Mouse (Mus musculus): Measurements from ENCODE around the gene Cdh1. TPM values are rescaled to one million over a fixed set of nuclear protein-coding genes. Genes with fewer than 3 reads are reported as not detected.

The Cdh1 gene
- polyA plus RNA-seq (2014; fragmentation: Nextera tagmentation; extraction: Ambion mirVana), result 5.7 and 6.4 TPM in 2 replicates

- H3K27me3 ChIP-seq (ENCODE audit: control insufficient read depth, insufficient read depth, low read length), result peaks cover 39% of the 10 kb centered on the region
- ATAC-seq (ENCODE audit: low FRiP score), result peak; percentile 43
- H3K27ac ChIP-seq (ENCODE audit: low read depth, low read length), result no peak within 1 kb of the TSS
These were observed at the start of gene Cdh1 for GRCm38 (mm10) chr8:106603131-106603819. Gene Cdh1 (plus strand): TSS chr8:106603351.

DNA sequence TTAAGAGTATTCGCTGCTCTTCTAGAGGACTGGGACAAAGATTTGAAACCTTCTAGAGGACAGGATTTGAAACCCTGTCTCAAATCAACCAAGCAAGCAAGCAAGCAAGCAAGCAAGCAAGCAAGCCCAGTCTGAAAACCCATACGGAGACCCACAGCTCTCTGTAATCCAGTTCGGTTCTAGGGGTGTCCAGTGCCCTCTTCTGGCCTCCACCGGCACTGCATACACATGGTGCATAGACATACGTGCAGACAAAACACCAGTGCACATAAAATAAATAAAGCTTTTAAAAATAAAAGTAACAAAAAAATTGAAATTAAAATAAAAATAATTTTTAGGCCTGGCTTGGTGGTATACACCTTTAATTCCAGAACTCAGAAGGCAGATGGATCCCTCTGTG, 49.1 kb upstream of the Cdh1 start:
- Histone ChIP-seq H3K9ac (ENCODE audit: low read length) (no peak overlapping the region), H3K27ac (ENCODE audit: low read depth, low read length) (no peak overlapping the region), H3K4me1 (ENCODE audit: control insufficient read depth, insufficient read depth, low read length) (no peaks in the 10 kb centered on the region), H3K9me3 (ENCODE audit: control insufficient read depth, low read length) (no peaks in the 10 kb centered on the region), H3K27me3 (ENCODE audit: control insufficient read depth, insufficient read depth, low read length) (no peaks in the 10 kb centered on the region), H3K4me2 (no peak overlapping the region), H3K36me3 (ENCODE audit: control insufficient read depth, insufficient read depth, low read length) (no peaks in the 10 kb centered on the region), H3K4me3 (ENCODE audit: low read depth, low read length) (no peak overlapping the region)
- 94% methylated on average over 5 of the region's 5 CpGs for WGBS
- DNase-seq (ENCODE audit: low spot score, missing footprints) (no peak), ATAC-seq (ENCODE audit: low FRiP score) (no peak)

More at GRCm38 (mm10) chr8:106603131-106603819, at the start of gene Cdh1:
- Histone ChIP-seq H3K4me1 (ENCODE audit: control insufficient read depth, insufficient read depth, low read length) (peaks cover 21% of the 10 kb centered on the region), H3K9ac (ENCODE audit: low read length) (peak within 1 kb of the TSS; percentile 52), H3K9me3 (ENCODE audit: control insufficient read depth, low read length) (no peaks in the 10 kb centered on the region), H3K4me3 (ENCODE audit: low read depth, low read length) (peak within 1 kb of the TSS; percentile 47), H3K4me2 (peak within 1 kb of the TSS; percentile 87), H3K36me3 (ENCODE audit: control insufficient read depth, insufficient read depth, low read length) (no peaks in the 10 kb centered on the region)
- DNase-seq (ENCODE audit: low spot score, missing footprints), result peak; percentile 94
- under 1% methylated on average over 53 of the region's 53 CpGs for WGBS

- H3K4me3 ChIP-seq (ENCODE audit: low read depth, low read length), result no peak overlapping the region
- H3K9ac ChIP-seq (ENCODE audit: low read length), result no peak overlapping the region
- no peak overlapping the region for H3K4me2 ChIP-seq
- no peaks in the 10 kb centered on the region for H3K27me3 ChIP-seq (ENCODE audit: control insufficient read depth, insufficient read depth, low read length)
- DNase-seq (ENCODE audit: low spot score, missing footprints) (no peak), ATAC-seq (ENCODE audit: low FRiP score) (no peak)
- H3K4me1 ChIP-seq (ENCODE audit: control insufficient read depth, insufficient read depth, low read length), result peaks cover 1% of the 10 kb centered on the region; the same call in 1 of the 2 replicates
- no peaks in the 10 kb centered on the region for H3K36me3 ChIP-seq (ENCODE audit: control insufficient read depth, insufficient read depth, low read length)
- WGBS, result 81% methylated on average over 6 of the region's 7 CpGs
- H3K27ac ChIP-seq (ENCODE audit: low read depth, low read length), result no peak overlapping the region
- H3K9me3 ChIP-seq (ENCODE audit: control insufficient read depth, low read length), result no peaks in the 10 kb centered on the region
These were observed 47.0 kb upstream of the Cdh1 start for GRCm38 (mm10) chr8:106556068-106556645.

GRCm38 (mm10) chr8:106559844-106560243, 43.3 kb upstream of the Cdh1 start:
- Histone ChIP-seq H3K27me3 (ENCODE audit: control insufficient read depth, insufficient read depth, low read length) (no peaks in the 10 kb centered on the region), H3K9ac (ENCODE audit: low read length) (no peak overlapping the region), H3K4me3 (ENCODE audit: low read depth, low read length) (no peak overlapping the region), H3K9me3 (ENCODE audit: control insufficient read depth, low read length) (no peaks in the 10 kb centered on the region), H3K4me1 (ENCODE audit: control insufficient read depth, insufficient read depth, low read length) (peaks cover 2% of the 10 kb centered on the region; the same call in 1 of the 2 replicates), H3K36me3 (ENCODE audit: control insufficient read depth, insufficient read depth, low read length) (no peaks in the 10 kb centered on the region), H3K4me2 (no peak overlapping the region), H3K27ac (ENCODE audit: low read depth, low read length) (no peak overlapping the region)
- DNase-seq (ENCODE audit: low spot score, missing footprints), result no peak
- ATAC-seq (ENCODE audit: low FRiP score), result no peak
- 72% methylated on average over 9 of the region's 9 CpGs for WGBS

GRCm38 (mm10) chr8:106561097-106561865, 41.9 kb upstream of the Cdh1 start:
- WGBS, result 32% methylated on average over 21 of the region's 21 CpGs
- Histone ChIP-seq H3K4me1 (ENCODE audit: control insufficient read depth, insufficient read depth, low read length) (peaks cover 2% of the 10 kb centered on the region; the same call in 1 of the 2 replicates), H3K4me2 (no peak overlapping the region), H3K9ac (ENCODE audit: low read length) (no peak overlapping the region), H3K36me3 (ENCODE audit: control insufficient read depth, insufficient read depth, low read length) (no peaks in the 10 kb centered on the region), H3K27me3 (ENCODE audit: control insufficient read depth, insufficient read depth, low read length) (no peaks in the 10 kb centered on the region), H3K4me3 (ENCODE audit: low read depth, low read length) (no peak overlapping the region), H3K27ac (ENCODE audit: low read depth, low read length) (no peak overlapping the region), H3K9me3 (ENCODE audit: control insufficient read depth, low read length) (no peaks in the 10 kb centered on the region)
- DNase-seq (ENCODE audit: low spot score, missing footprints), result peak; percentile 93
- 0 out of 2 replicates have a peak, but pooled peaks have one; percentile 44 for ATAC-seq (ENCODE audit: low FRiP score)

GRCm38 (mm10) chr8:106563691-106564182, 39.4 kb upstream of the Cdh1 start:
- Histone ChIP-seq H3K9ac (ENCODE audit: low read length) (no peak overlapping the region), H3K4me2 (no peak overlapping the region), H3K36me3 (ENCODE audit: control insufficient read depth, insufficient read depth, low read length) (no peaks in the 10 kb centered on the region), H3K9me3 (ENCODE audit: control insufficient read depth, low read length) (no peaks in the 10 kb centered on the region), H3K4me3 (ENCODE audit: low read depth, low read length) (no peak overlapping the region), H3K27ac (ENCODE audit: low read depth, low read length) (no peak overlapping the region), H3K4me1 (ENCODE audit: control insufficient read depth, insufficient read depth, low read length) (peaks cover 3% of the 10 kb centered on the region; the same call in 1 of the 2 replicates), H3K27me3 (ENCODE audit: control insufficient read depth, insufficient read depth, low read length) (no peaks in the 10 kb centered on the region)
- DNase-seq (ENCODE audit: low spot score, missing footprints), result no peak
- ATAC-seq (ENCODE audit: low FRiP score), result no peak
- 85% methylated on average over 3 of the region's 3 CpGs for WGBS

- Histone ChIP-seq H3K4me2 (no peak overlapping the region), H3K36me3 (ENCODE audit: control insufficient read depth, insufficient read depth, low read length) (no peaks in the 10 kb centered on the region), H3K4me3 (ENCODE audit: low read depth, low read length) (no peak overlapping the region), H3K4me1 (ENCODE audit: control insufficient read depth, insufficient read depth, low read length) (peaks cover 7% of the 10 kb centered on the region), H3K9ac (ENCODE audit: low read length) (no peak overlapping the region), H3K9me3 (ENCODE audit: control insufficient read depth, low read length) (no peaks in the 10 kb centered on the region), H3K27me3 (ENCODE audit: control insufficient read depth, insufficient read depth, low read length) (no peaks in the 10 kb centered on the region), H3K27ac (ENCODE audit: low read depth, low read length) (no peak overlapping the region)
- 31% methylated on average over 6 of the region's 7 CpGs for WGBS
- ATAC-seq (ENCODE audit: low FRiP score) (peak; percentile 93), DNase-seq (ENCODE audit: low spot score, missing footprints) (peak; percentile 95)
These were observed 34.1 kb upstream of the Cdh1 start for GRCm38 (mm10) chr8:106569006-106569405.

DNA sequence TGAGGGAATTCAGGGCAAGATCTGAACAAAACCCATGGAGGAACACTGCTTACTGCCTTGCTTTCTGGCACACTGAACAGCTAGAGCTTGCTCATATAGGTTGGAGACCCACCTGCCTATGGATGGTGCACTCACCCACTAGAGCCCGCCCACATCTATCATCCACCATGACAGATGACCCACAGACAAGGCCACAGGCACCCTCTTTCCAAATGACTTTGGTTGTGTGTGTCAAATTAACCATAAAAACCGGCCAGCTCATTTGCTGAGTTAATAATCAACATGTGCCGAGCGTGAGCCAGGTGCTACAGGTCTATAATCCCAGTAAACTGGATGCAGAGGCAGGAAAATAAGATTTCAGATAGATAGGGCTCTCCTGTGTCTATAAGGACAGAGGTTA, 32.8 kb upstream of the Cdh1 start:
- Histone ChIP-seq H3K36me3 (ENCODE audit: control insufficient read depth, insufficient read depth, low read length) (no peaks in the 10 kb centered on the region), H3K9me3 (ENCODE audit: control insufficient read depth, low read length) (no peaks in the 10 kb centered on the region), H3K9ac (ENCODE audit: low read length) (no peak overlapping the region), H3K4me1 (ENCODE audit: control insufficient read depth, insufficient read depth, low read length) (peaks cover 7% of the 10 kb centered on the region), H3K27ac (ENCODE audit: low read depth, low read length) (no peak overlapping the region), H3K4me2 (no peak overlapping the region), H3K27me3 (ENCODE audit: control insufficient read depth, insufficient read depth, low read length) (no peaks in the 10 kb centered on the region), H3K4me3 (ENCODE audit: low read depth, low read length) (no peak overlapping the region)
- no peak for ATAC-seq (ENCODE audit: low FRiP score)
- 86% methylated on average over 4 of the region's 4 CpGs for WGBS
- peak; percentile 73 for DNase-seq (ENCODE audit: low spot score, missing footprints)
